Mouse (Mus musculus): ENCODE data around the gene Ldb1. TPM values are rescaled to one million over a fixed set of nuclear protein-coding genes. Genes with fewer than 3 reads are reported as not detected.

Ldb1 gene
- polyA plus RNA-seq, 1 experiment from 2014 or later: 74.6 TPM

GRCm38 (mm10) chr19:46036477-46037242 is 8.4 kb downstream of the Ldb1 start:
- Histone ChIP-seq H3K4me1 (replicated peaks; ENCODE audit: control insufficient read depth, insufficient read depth, low read length) (peaks cover 41% of the 10 kb centered on the region), H3K9me3 (ENCODE audit: control insufficient read depth, low read length) (no peaks in the 10 kb centered on the region), H3K27ac (ENCODE audit: low read depth) (no peak overlapping the region), H3K9ac (ENCODE audit: low read length) (peak overlapping the region; percentile 34), H3K36me3 (ENCODE audit: control insufficient read depth, insufficient read depth, low read length) (peaks cover 51% of the 10 kb centered on the region), H3K27me3 (replicated peaks; ENCODE audit: control insufficient read depth, insufficient read depth, low read length) (no peaks in the 10 kb centered on the region), H3K4me2 (ENCODE audit: low read length) (peak overlapping the region; percentile 100), H3K4me3 (ENCODE audit: low read depth, low read length) (peak overlapping the region; percentile 97)
- 72% methylated on average over 13 of the region's 13 CpGs for WGBS
- DNase-seq (ENCODE audit: low spot score): no peak
- no peak for ATAC-seq (replicated peaks; ENCODE audit: low FRiP score, low TSS enrichment, low read depth)

- H3K4me1 ChIP-seq (replicated peaks; ENCODE audit: control insufficient read depth, insufficient read depth, low read length): peaks cover 34% of the 10 kb centered on the region
- no peak overlapping the region for H3K27ac ChIP-seq (ENCODE audit: low read depth)
- no peak for ATAC-seq (replicated peaks; ENCODE audit: low FRiP score, low TSS enrichment, low read depth)
- H3K4me3 ChIP-seq (ENCODE audit: low read depth, low read length): no peak overlapping the region
- WGBS: 92% methylated on average over 13 of the region's 13 CpGs
- H3K27me3 ChIP-seq (replicated peaks; ENCODE audit: control insufficient read depth, insufficient read depth, low read length): no peaks in the 10 kb centered on the region
- DNase-seq (ENCODE audit: low spot score): no peak
- H3K36me3 ChIP-seq (ENCODE audit: control insufficient read depth, insufficient read depth, low read length): peaks cover 58% of the 10 kb centered on the region
- H3K9ac ChIP-seq (ENCODE audit: low read length): no peak overlapping the region
- H3K9me3 ChIP-seq (ENCODE audit: control insufficient read depth, low read length): no peaks in the 10 kb centered on the region
- H3K4me2 ChIP-seq (ENCODE audit: low read length): no peak overlapping the region
Observed at GRCm38 (mm10) chr19:46035971-46036370, 9.0 kb downstream of the Ldb1 start.

GRCm38 (mm10) chr19:46033911-46034310 is 11.1 kb downstream of the Ldb1 start:
- DNase-seq (ENCODE audit: low spot score) (no peak), ATAC-seq (replicated peaks; ENCODE audit: low FRiP score, low TSS enrichment, low read depth) (no peak)
- H3K9ac ChIP-seq (ENCODE audit: low read length): no peak overlapping the region
- no peak overlapping the region for H3K4me2 ChIP-seq (ENCODE audit: low read length)
- H3K27me3 ChIP-seq (replicated peaks; ENCODE audit: control insufficient read depth, insufficient read depth, low read length): no peaks in the 10 kb centered on the region
- H3K9me3 ChIP-seq (ENCODE audit: control insufficient read depth, low read length): peaks cover 5% of the 10 kb centered on the region; the same call in 1 of the 2 replicates
- 92% methylated on average over 11 of the region's 11 CpGs for WGBS
- H3K4me3 ChIP-seq (ENCODE audit: low read depth, low read length): no peak overlapping the region
- H3K4me1 ChIP-seq (replicated peaks; ENCODE audit: control insufficient read depth, insufficient read depth, low read length): peaks cover 21% of the 10 kb centered on the region
- peaks cover 64% of the 10 kb centered on the region for H3K36me3 ChIP-seq (ENCODE audit: control insufficient read depth, insufficient read depth, low read length)
- H3K27ac ChIP-seq (ENCODE audit: low read depth): no peak overlapping the region

GRCm38 (mm10) chr19:46032731-46033510 is 12.1 kb downstream of the Ldb1 start:
- Histone ChIP-seq H3K4me1 (replicated peaks; ENCODE audit: control insufficient read depth, insufficient read depth, low read length) (peaks cover 14% of the 10 kb centered on the region), H3K9me3 (ENCODE audit: control insufficient read depth, low read length) (peaks cover 5% of the 10 kb centered on the region; the same call in 1 of the 2 replicates), H3K27ac (ENCODE audit: low read depth) (no peak overlapping the region), H3K9ac (ENCODE audit: low read length) (no peak overlapping the region), H3K4me3 (ENCODE audit: low read depth, low read length) (no peak overlapping the region), H3K36me3 (ENCODE audit: control insufficient read depth, insufficient read depth, low read length) (peaks cover 64% of the 10 kb centered on the region), H3K4me2 (ENCODE audit: low read length) (no peak overlapping the region), H3K27me3 (replicated peaks; ENCODE audit: control insufficient read depth, insufficient read depth, low read length) (no peaks in the 10 kb centered on the region)
- DNase-seq (ENCODE audit: low spot score) (no peak), ATAC-seq (replicated peaks; ENCODE audit: low FRiP score, low TSS enrichment, low read depth) (no peak)
- 89% methylated on average over 25 of the region's 26 CpGs for WGBS

GRCm38 (mm10) chr19:46031689-46032432 is 13.2 kb downstream of the Ldb1 start:
- H3K4me2 ChIP-seq (ENCODE audit: low read length): no peak overlapping the region
- ATAC-seq (replicated peaks; ENCODE audit: low FRiP score, low TSS enrichment, low read depth) (no peak), DNase-seq (ENCODE audit: low spot score) (no peak)
- WGBS: 83% methylated on average over 9 of the region's 9 CpGs
- no peak overlapping the region for H3K4me3 ChIP-seq (ENCODE audit: low read depth, low read length)
- peaks cover 64% of the 10 kb centered on the region for H3K36me3 ChIP-seq (ENCODE audit: control insufficient read depth, insufficient read depth, low read length)
- H3K4me1 ChIP-seq (replicated peaks; ENCODE audit: control insufficient read depth, insufficient read depth, low read length): peaks cover 4% of the 10 kb centered on the region
- H3K9ac ChIP-seq (ENCODE audit: low read length): no peak overlapping the region
- peaks cover 5% of the 10 kb centered on the region; the same call in 1 of the 2 replicates for H3K9me3 ChIP-seq (ENCODE audit: control insufficient read depth, low read length)
- H3K27me3 ChIP-seq (replicated peaks; ENCODE audit: control insufficient read depth, insufficient read depth, low read length): no peaks in the 10 kb centered on the region
- H3K27ac ChIP-seq (ENCODE audit: low read depth): no peak overlapping the region

- DNase-seq (ENCODE audit: low spot score) (no peak), ATAC-seq (replicated peaks; ENCODE audit: low FRiP score, low TSS enrichment, low read depth) (no peak)
- no peak overlapping the region for H3K4me3 ChIP-seq (ENCODE audit: low read depth, low read length)
- 93% methylated on average over 10 of the region's 10 CpGs for WGBS
- no peak overlapping the region for H3K4me2 ChIP-seq (ENCODE audit: low read length)
- no peak overlapping the region for H3K27ac ChIP-seq (ENCODE audit: low read depth)
- no peak overlapping the region for H3K9ac ChIP-seq (ENCODE audit: low read length)
- peaks cover 50% of the 10 kb centered on the region for H3K36me3 ChIP-seq (ENCODE audit: control insufficient read depth, insufficient read depth, low read length)
- no peaks in the 10 kb centered on the region for H3K4me1 ChIP-seq (replicated peaks; ENCODE audit: control insufficient read depth, insufficient read depth, low read length)
- H3K9me3 ChIP-seq (ENCODE audit: control insufficient read depth, low read length): peaks cover 5% of the 10 kb centered on the region; the same call in 1 of the 2 replicates
- no peaks in the 10 kb centered on the region for H3K27me3 ChIP-seq (replicated peaks; ENCODE audit: control insufficient read depth, insufficient read depth, low read length)
Observed at GRCm38 (mm10) chr19:46030196-46030983, 14.6 kb downstream of the Ldb1 start.

- Histone ChIP-seq H3K9ac (ENCODE audit: low read length) (no peak overlapping the region), H3K9me3 (ENCODE audit: control insufficient read depth, low read length) (peaks cover 5% of the 10 kb centered on the region; the same call in 1 of the 2 replicates), H3K36me3 (ENCODE audit: control insufficient read depth, insufficient read depth, low read length) (peaks cover 43% of the 10 kb centered on the region), H3K27me3 (replicated peaks; ENCODE audit: control insufficient read depth, insufficient read depth, low read length) (no peaks in the 10 kb centered on the region), H3K4me1 (replicated peaks; ENCODE audit: control insufficient read depth, insufficient read depth, low read length) (no peaks in the 10 kb centered on the region), H3K4me3 (ENCODE audit: low read depth, low read length) (no peak overlapping the region), H3K27ac (ENCODE audit: low read depth) (no peak overlapping the region), H3K4me2 (ENCODE audit: low read length) (no peak overlapping the region)
- ATAC-seq (replicated peaks; ENCODE audit: low FRiP score, low TSS enrichment, low read depth) (no peak), DNase-seq (ENCODE audit: low spot score) (no peak)
- 82% methylated on average over 1 of the region's 1 CpGs for WGBS
Observed at GRCm38 (mm10) chr19:46029652-46030051, 15.4 kb downstream of the Ldb1 start.

All from intestine, embryonic 14.5 days (tissue).